Mouse (Mus musculus) intestine, postnatal 0 days (tissue): Measurements from ENCODE around the gene U2af1. TPM values are rescaled to one million over a fixed set of nuclear protein-coding genes. Genes with fewer than 3 reads are reported as not detected.

ENCODE experiments used
- ATAC-seq: fragments of 200-750 bp; cut with Nextera tagmentation; 2 replicates; pipeline ENCODE4 v1.8.0; 2017; ENCODE audit warnings: mild to moderate bottlenecking, moderate TSS enrichment, moderate library complexity
- H3K27ac ChIP-seq: fragments of 300-500 bp; sonication (generic); 2 replicates; pipeline ENCODE4 v1.5.1; 2014; ENCODE audit warnings: mild to moderate bottlenecking, low read depth, low read length, moderate library complexity
- H3K27me3 ChIP-seq: fragments of 300-500 bp; sonication (generic); replicated peaks from 2 replicates; pipeline ENCODE4 v1.6.1; 2014; ENCODE audit warnings: low read length, mixed read lengths; ENCODE audit not compliant: control insufficient read depth, insufficient read depth
- H3K36me3 ChIP-seq: fragments of 300-500 bp; sonication (generic); 2 replicates; pipeline ENCODE4 v1.6.1; 2014; ENCODE audit warnings: mild to moderate bottlenecking, moderate library complexity; ENCODE audit not compliant: control insufficient read depth, insufficient read depth
- H3K4me1 ChIP-seq: fragments of 300-500 bp; sonication (generic); replicated peaks from 2 replicates; pipeline ENCODE4 v1.6.1; 2014; ENCODE audit warnings: antibody characterized with exemption, low read length, mixed read lengths; ENCODE audit not compliant: control insufficient read depth, insufficient read depth
- H3K4me2 ChIP-seq: fragments of 300-500 bp; sonication (generic); replicated peaks from 2 replicates; pipeline ENCODE4 v1.6.1; 2014; ENCODE audit warnings: low read depth, mild to moderate bottlenecking, moderate library complexity
- H3K4me3 ChIP-seq: fragments of 300-500 bp; sonication (generic); 2 replicates; pipeline ENCODE4 v1.5.1; 2014; ENCODE audit warnings: low read depth, low read length
- H3K9ac ChIP-seq: fragments of 300-500 bp; sonication (generic); 2 replicates; pipeline ENCODE4 v1.6.1; 2014; ENCODE audit warnings: mild to moderate bottlenecking, low read depth, low read length
- H3K9me3 ChIP-seq: fragments of 300-500 bp; sonication (generic); 2 replicates; pipeline ENCODE4 v1.6.1; 2016; ENCODE audit warnings: mixed run types; ENCODE audit not compliant: control insufficient read depth
- CTCF ChIP-seq: sonication (generic); IDR thresholded peaks from 2 replicates; pipeline ENCODE4 v1.5.1; 2016; ENCODE audit warnings: low read depth, mild to moderate bottlenecking, control low read depth, antibody characterized with exemption, moderate library complexity
- WGBS: fragments of 180-500 bp; shearing (Covaris S2); extraction: QIAGEN DNeasy Blood & Tissue Kit; methylation state at CpG from one replicate; pipeline ENCODE4 v1.1.7; 2014; 5-methylcytosine and 5-hydroxymethylcytosine counted together
- polyA plus RNA-seq: library from polyadenylated mRNA; unstranded; fragments of >200 nt; fragmentation: Nextera tagmentation; extraction: Ambion mirVana; gene quantifications from 2 replicates; pipeline ENCODE4 v1.2.1, GENCODE M21; 2015

The U2af1 gene
- polyA plus RNA-seq, 1 experiment from 2014 or later = 151 TPM

- ATAC-seq = no peak
- Histone ChIP-seq H3K4me3 (no peak overlapping the region), H3K9ac (no peak overlapping the region), H3K27ac (no peak overlapping the region), H3K9me3 (no peaks in the 10 kb centered on the region), H3K27me3 (no peaks in the 10 kb centered on the region), H3K4me2 (no peak overlapping the region), H3K4me1 (no peaks in the 10 kb centered on the region), H3K36me3 (peaks cover 52% of the 10 kb centered on the region)
- no peak for TF ChIP-seq CTCF
- WGBS = 88% methylated on average over 9 of the region's 9 CpGs
Measured at GRCm38 (mm10) chr17:31597957-31598356, 60.7 kb downstream of the U2af1 start.

Other genes with a start within 250 kb of the U2af1 start
- 11.7 and 12.5 TPM in 2 replicates for gene Wdr4, start 138.9 kb downstream of the U2af1 start, polyA plus RNA-seq
- 534 and 558 TPM in 2 replicates for gene Ndufv3, start 138.8 kb downstream of the U2af1 start, polyA plus RNA-seq
- gene Pknox1, start 94.2 kb downstream of the U2af1 start, polyA plus RNA-seq = 10.3 and 11.2 TPM in 2 replicates
- 0.09 and 0.55 TPM in 2 replicates for gene Cbs, start 21.7 kb downstream of the U2af1 start, polyA plus RNA-seq
- 0.09 TPM in 1 of 2 replicates, not detected in the other for gene Cryaa, start 18.9 kb upstream of the U2af1 start, polyA plus RNA-seq
- gene Sik1, start 196.9 kb upstream of the U2af1 start, polyA plus RNA-seq = 2.9 and 3.8 TPM in 2 replicates